Mouse (Mus musculus) testis, adult 2 months (tissue): ENCODE data around the gene Adora3. TPM values are rescaled to one million over a fixed set of nuclear protein-coding genes. Genes with fewer than 3 reads are reported as not detected.

Source experiments
- H3K27ac ChIP-seq: fragments of 200-500 bp; 2 replicates; pipeline ENCODE4 v1.5.1; 2012; ENCODE audit warnings: low read depth, low read length; ENCODE audit not compliant: control insufficient read depth, insufficient read depth
- H3K27me3 ChIP-seq: fragments of 200-500 bp; 2 replicates; pipeline ENCODE4 v1.6.1; 2012; ENCODE audit warnings: mild to moderate bottlenecking, low read length, moderate library complexity; ENCODE audit not compliant: control insufficient read depth, insufficient read depth
- H3K36me3 ChIP-seq: fragments of 200-500 bp; 2 replicates; pipeline ENCODE4 v1.6.1; 2012; ENCODE audit warnings: mild to moderate bottlenecking, low read length; ENCODE audit not compliant: control insufficient read depth, insufficient read depth
- H3K4me1 ChIP-seq: fragments of 200-500 bp; 2 replicates; pipeline ENCODE4 v1.6.1; 2012; ENCODE audit warnings: low read length; ENCODE audit not compliant: control insufficient read depth, insufficient read depth
- H3K4me3 ChIP-seq: fragments of 200-500 bp; 2 replicates; pipeline ENCODE4 v1.5.1; 2012; ENCODE audit warnings: low read depth, mild to moderate bottlenecking, low read length, moderate library complexity, mixed read lengths; ENCODE audit not compliant: control insufficient read depth
- CTCF ChIP-seq: fragments of 200-500 bp; IDR thresholded peaks from 2 replicates; pipeline ENCODE4 v1.5.1; 2012; ENCODE audit warnings: low read depth, mild to moderate bottlenecking, inconsistent platforms, low read length, moderate library complexity; ENCODE audit not compliant: control insufficient read depth, insufficient read depth, insufficient replicate concordance
- POLR2A ChIP-seq: fragments of 200-500 bp; IDR thresholded peaks from 2 replicates; pipeline ENCODE4 v1.6.1; 2012; ENCODE audit warnings: low read depth, mild to moderate bottlenecking, inconsistent platforms, low read length, moderate library complexity; ENCODE audit not compliant: control insufficient read depth
- polyA plus RNA-seq: library from polyadenylated mRNA; depleted of rRNA; stranded (reverse); fragments of >200 nt; gene quantifications from 2 replicates; pipeline ENCODE4 v1.2.3, GENCODE M21; 2012

The Adora3 gene
- polyA plus RNA-seq, 1 experiment: 13.6 TPM

DNA sequence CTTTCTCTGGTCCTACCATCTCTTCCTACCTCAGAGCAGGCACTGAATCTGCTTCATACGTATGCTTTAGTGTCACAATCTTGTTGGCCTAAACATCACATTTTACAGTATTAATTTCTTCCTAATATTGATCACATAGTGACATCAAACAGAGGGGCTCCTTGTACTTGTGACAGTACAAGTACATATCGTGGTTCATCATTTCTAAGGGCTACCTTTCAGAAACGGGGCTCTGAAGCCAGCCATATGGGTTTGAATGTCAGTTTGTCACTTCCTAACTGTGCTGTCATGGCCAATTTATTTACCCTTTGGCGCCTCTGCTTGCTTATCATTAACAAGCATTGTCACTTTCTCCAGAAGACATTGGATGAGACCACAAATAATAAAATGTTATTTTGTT is 30.8 kb downstream of the Adora3 start:
- Histone ChIP-seq H3K27me3 (no peaks in the 10 kb centered on the region), H3K4me3 (no peak overlapping the region)
- TF ChIP-seq POLR2A (no peak), CTCF (no peak)

DNA sequence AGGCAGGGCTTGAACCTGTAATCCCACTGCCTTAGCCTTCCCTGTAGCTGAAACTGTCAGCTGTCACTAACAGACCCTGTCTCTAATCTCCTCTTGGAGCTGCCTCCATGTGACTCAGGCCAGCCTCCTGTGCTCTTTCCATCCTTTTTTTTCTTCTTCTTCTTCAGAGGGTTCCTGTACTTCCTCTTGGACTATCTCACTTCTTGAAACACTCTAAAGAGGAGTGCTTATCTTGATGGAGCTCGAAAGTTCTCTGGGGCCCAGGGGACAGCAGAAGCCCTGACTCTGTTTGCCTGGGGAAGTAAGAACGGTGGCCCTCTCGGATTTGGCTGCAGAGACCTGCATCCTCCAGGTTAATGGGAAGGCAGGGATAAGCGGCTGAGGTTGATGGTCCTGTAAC is 33.6 kb downstream of the Adora3 start:
- no peaks in the 10 kb centered on the region for H3K4me1 ChIP-seq
- no peaks in the 10 kb centered on the region for H3K36me3 ChIP-seq
- H3K27ac ChIP-seq: no peak overlapping the region
- H3K4me3 ChIP-seq: no peak overlapping the region
- no peaks in the 10 kb centered on the region for H3K27me3 ChIP-seq
- TF ChIP-seq POLR2A (no peak), CTCF (no peak)

More for the DNA sequence above, 30.8 kb downstream of the Adora3 start:
- H3K27ac ChIP-seq: no peak overlapping the region
- H3K36me3 ChIP-seq: no peaks in the 10 kb centered on the region
- H3K4me1 ChIP-seq: no peaks in the 10 kb centered on the region

GRCm38 (mm10) chr3:105904721-105905120 is 34.1 kb downstream of the Adora3 start:
- TF ChIP-seq CTCF (no peak), POLR2A (no peak)
- H3K4me1 ChIP-seq: no peaks in the 10 kb centered on the region
- no peak overlapping the region for H3K4me3 ChIP-seq
- no peak overlapping the region for H3K27ac ChIP-seq
- no peaks in the 10 kb centered on the region for H3K27me3 ChIP-seq
- H3K36me3 ChIP-seq: no peaks in the 10 kb centered on the region

GRCm38 (mm10) chr3:105907956-105908655 is 37.4 kb downstream of the Adora3 start:
- Histone ChIP-seq H3K4me3 (no peak overlapping the region), H3K4me1 (no peaks in the 10 kb centered on the region), H3K36me3 (no peaks in the 10 kb centered on the region), H3K27ac (no peak overlapping the region), H3K27me3 (no peaks in the 10 kb centered on the region)
- no peak for TF ChIP-seq CTCF
- TF ChIP-seq POLR2A: no peak

GRCm38 (mm10) chr3:105908976-105909375 is 38.3 kb downstream of the Adora3 start:
- Histone ChIP-seq H3K36me3 (no peaks in the 10 kb centered on the region), H3K27ac (no peak overlapping the region), H3K4me1 (no peaks in the 10 kb centered on the region), H3K4me3 (no peak overlapping the region), H3K27me3 (no peaks in the 10 kb centered on the region)
- TF ChIP-seq CTCF (no peak), POLR2A (no peak)

GRCm38 (mm10) chr3:105910519-105911190 is 40.0 kb downstream of the Adora3 start:
- TF ChIP-seq CTCF (no peak), POLR2A (no peak)
- Histone ChIP-seq H3K27ac (no peak overlapping the region), H3K27me3 (no peaks in the 10 kb centered on the region), H3K4me1 (no peaks in the 10 kb centered on the region), H3K4me3 (no peak overlapping the region), H3K36me3 (no peaks in the 10 kb centered on the region)

GRCm38 (mm10) chr3:105912097-105912880 is 41.6 kb downstream of the Adora3 start:
- Histone ChIP-seq H3K4me1 (no peaks in the 10 kb centered on the region), H3K27me3 (no peaks in the 10 kb centered on the region), H3K36me3 (no peaks in the 10 kb centered on the region), H3K27ac (no peak overlapping the region), H3K4me3 (no peak overlapping the region)
- TF ChIP-seq CTCF: no peak
- TF ChIP-seq POLR2A: no peak
